Mouse (Mus musculus): ENCODE results near the gene Nfic. TPM values are rescaled to one million over a fixed set of nuclear protein-coding genes. Genes with fewer than 3 reads are reported as not detected.

Gene Nfic
- total RNA-seq, 2 experiments from 2014 or later = 219 to 237 TPM

GRCm38 (mm10) chr10:81410350-81410749, 45.1 kb downstream of the Nfic start:
- intact Hi-C loops (cut with DNase I) = no loop called here
- DNase-seq = no peak

- intact Hi-C loops (cut with DNase I) = no loop called here
- no peak for DNase-seq
Observed at GRCm38 (mm10) chr10:81409330-81409729, 46.1 kb downstream of the Nfic start.

GRCm38 (mm10) chr10:81408871-81409291, 46.6 kb downstream of the Nfic start:
- intact Hi-C loops (cut with DNase I) = no loop called here
- DNase-seq = peak; percentile 84 to 85

GRCm38 (mm10) chr10:81408424-81408729, 47.1 kb downstream of the Nfic start:
- intact Hi-C loops (cut with DNase I) = no loop called here
- no peak for DNase-seq

GRCm38 (mm10) chr10:81407539-81408423, 47.7 kb downstream of the Nfic start:
- intact Hi-C loops (cut with DNase I) = loop anchor here (2.0 kb wide), 1 partner anchor 27 kb away; no protein-coding TSS in a partner anchor
- DNase-seq = peak; percentile 65 to 66

- DNase-seq = no peak
- intact Hi-C loops (cut with DNase I) = loop anchor here (2.0 kb wide), 1 partner anchor 28 kb away; no protein-coding TSS in a partner anchor
Observed at GRCm38 (mm10) chr10:81406504-81407440, 48.7 kb downstream of the Nfic start.

GRCm38 (mm10) chr10:81405588-81406201, 49.7 kb downstream of the Nfic start:
- intact Hi-C loops (cut with DNase I) = loop anchor here (2.0 kb wide), 1 partner anchor 29 kb away; no protein-coding TSS in a partner anchor
- peak in 1 of 2 experiments; percentile 63 for DNase-seq

GRCm38 (mm10) chr10:81404720-81405119, 50.7 kb downstream of the Nfic start:
- DNase-seq = no peak

GRCm38 (mm10) chr10:81404082-81404481, 51.4 kb downstream of the Nfic start:
- no peak for DNase-seq
- intact Hi-C loops (cut with DNase I) = no loop called here

More at GRCm38 (mm10) chr10:81404720-81405119, 50.7 kb downstream of the Nfic start:
- intact Hi-C loops (cut with DNase I) = no loop called here

GRCm38 (mm10) chr10:81403511-81403910, 51.9 kb downstream of the Nfic start:
- intact Hi-C loops (cut with DNase I) = no loop called here
- DNase-seq = no peak

- DNase-seq = no peak
- intact Hi-C loops (cut with DNase I) = no loop called here
Observed at GRCm38 (mm10) chr10:81402227-81402765, 53.1 kb downstream of the Nfic start.

GRCm38 (mm10) chr10:81401521-81402226, 53.8 kb downstream of the Nfic start:
- intact Hi-C loops (cut with DNase I) = no loop called here
- peak in 1 of 2 experiments; percentile 77 for DNase-seq

- intact Hi-C loops (cut with DNase I) = no loop called here
- no peak for DNase-seq
Observed at GRCm38 (mm10) chr10:81401205-81401520, 54.3 kb downstream of the Nfic start.

GRCm38 (mm10) chr10:81400371-81401204, 54.8 kb downstream of the Nfic start:
- intact Hi-C loops (cut with DNase I) = no loop called here

GRCm38 (mm10) chr10:81399798-81400308, 55.6 kb downstream of the Nfic start:
- DNase-seq = no peak
- intact Hi-C loops (cut with DNase I) = no loop called here

More at GRCm38 (mm10) chr10:81400371-81401204, 54.8 kb downstream of the Nfic start:
- DNase-seq = no peak

- intact Hi-C loops (cut with DNase I) = no loop called here
- no peak for DNase-seq
Observed at GRCm38 (mm10) chr10:81399296-81399695, 56.1 kb downstream of the Nfic start.

- DNase-seq = no peak
- intact Hi-C loops (cut with DNase I) = no loop called here
Observed at GRCm38 (mm10) chr10:81396749-81397148, 58.7 kb downstream of the Nfic start.

GRCm38 (mm10) chr10:81395865-81396264, 59.6 kb downstream of the Nfic start:
- intact Hi-C loops (cut with DNase I) = no loop called here

GRCm38 (mm10) chr10:81395127-81395526, 60.3 kb downstream of the Nfic start:
- intact Hi-C loops (cut with DNase I) = no loop called here
- DNase-seq = peak in 1 of 2 experiments; percentile 67

More at GRCm38 (mm10) chr10:81395865-81396264, 59.6 kb downstream of the Nfic start:
- DNase-seq = no peak

Measured in gastrocnemius, postnatal 36 days (tissue).